Mouse (Mus musculus): ENCODE measurements around the gene Sel1l3.

Sel1l3 gene

DNA sequence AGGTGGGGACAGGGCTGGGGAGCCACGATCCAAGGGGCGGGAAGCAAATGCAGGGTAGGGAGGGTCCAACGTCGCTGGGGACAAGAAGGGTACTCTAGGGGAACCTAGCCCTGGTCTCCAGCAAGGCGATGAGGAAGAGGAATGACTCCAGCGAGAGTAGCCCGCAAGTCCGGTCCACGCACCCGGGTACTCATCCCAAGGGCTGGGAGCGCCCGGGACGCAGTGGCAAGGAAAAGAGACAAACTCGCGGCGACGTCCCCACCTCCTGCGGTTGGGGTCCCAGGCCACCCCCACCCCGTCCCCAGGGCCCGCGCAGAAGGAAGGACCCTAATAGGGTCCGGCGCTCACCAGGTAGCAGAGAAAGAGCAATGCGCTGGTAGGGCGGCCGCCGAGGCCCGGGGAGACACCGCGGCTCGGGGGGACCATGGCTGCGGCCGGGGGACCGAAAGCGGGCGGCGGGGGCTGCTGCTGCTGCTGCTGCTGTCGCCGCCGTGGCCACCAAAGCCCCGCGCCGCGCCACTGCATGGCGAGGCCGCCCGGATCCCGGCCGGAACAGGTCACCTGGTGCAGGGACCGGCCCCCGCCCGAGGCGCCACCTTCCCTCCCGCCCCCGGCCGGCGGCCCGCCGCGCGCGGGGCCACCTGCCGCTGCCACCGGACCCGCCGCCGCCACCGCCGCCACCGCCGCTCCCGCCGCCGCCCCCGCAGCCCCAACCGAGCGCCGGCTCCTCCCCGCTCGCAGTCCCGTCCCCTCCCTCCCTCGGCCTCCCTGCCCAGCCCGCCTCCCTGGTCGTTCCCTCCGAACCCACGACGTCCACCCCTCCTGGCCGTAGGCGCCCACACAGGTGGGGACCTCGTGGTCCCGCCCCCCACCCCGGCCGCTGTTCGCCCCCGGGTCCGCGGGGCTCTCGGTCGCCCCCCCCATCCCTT lies 681 bp downstream of the Sel1l3 start:
- peak; percentile 43 for DNase-seq (ENCODE audit: low spot score)

DNA sequence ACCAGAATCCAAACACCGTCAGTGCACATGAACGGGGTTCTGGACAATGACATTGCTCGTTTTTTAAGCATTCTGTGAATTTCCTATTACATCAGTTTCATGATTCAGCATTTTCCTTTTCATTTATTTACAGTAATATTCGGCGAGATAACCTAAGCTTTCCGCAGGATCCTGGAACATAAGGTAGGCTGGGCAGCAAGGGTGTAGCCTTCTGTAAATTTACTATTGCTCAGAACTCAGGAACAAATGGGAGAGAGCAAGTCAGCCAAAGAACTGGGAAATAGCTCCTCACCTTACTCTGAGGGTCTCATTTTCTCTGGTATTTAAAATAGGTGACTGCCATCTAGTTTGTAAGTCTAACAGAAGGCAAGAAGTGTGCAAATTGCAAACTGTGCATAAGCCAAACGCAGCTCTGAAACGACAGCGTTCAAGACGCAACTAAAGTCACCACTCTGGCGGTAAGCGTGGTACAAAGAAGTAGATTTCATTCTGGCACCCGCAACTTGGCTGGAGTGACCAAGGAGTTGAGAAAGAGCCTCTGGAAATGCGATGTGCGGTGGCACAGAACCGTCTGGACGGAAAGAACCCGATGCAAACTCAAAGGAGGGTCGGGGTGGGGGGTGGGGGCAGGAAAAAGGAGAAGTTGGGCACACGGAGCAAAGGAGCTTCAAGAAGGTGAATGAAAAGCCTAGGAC lies 1.5 kb downstream of the Sel1l3 start:
- DNase-seq (ENCODE audit: low spot score) = peak; percentile 28

DNA sequence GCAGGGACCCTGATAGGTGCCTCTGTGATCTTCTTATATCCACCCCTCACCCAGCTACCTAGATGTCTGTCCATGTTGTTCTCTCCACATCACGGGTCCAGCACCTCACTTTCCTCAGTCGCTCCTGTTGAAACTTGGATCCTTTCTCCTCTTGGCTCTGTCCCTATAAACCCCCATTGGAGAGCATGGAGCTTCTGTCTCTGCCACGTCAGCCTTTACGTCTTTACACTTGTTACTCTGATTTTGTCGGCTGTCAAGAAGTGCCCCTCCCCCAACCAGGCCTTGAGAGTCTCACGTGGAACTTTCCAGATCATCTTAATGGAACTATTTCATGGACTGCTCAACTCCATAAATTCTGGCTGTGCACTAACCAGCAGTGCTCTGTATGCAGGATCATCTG lies 2.5 kb downstream of the Sel1l3 start:
- peak; percentile 39 for DNase-seq (ENCODE audit: low spot score)

DNA sequence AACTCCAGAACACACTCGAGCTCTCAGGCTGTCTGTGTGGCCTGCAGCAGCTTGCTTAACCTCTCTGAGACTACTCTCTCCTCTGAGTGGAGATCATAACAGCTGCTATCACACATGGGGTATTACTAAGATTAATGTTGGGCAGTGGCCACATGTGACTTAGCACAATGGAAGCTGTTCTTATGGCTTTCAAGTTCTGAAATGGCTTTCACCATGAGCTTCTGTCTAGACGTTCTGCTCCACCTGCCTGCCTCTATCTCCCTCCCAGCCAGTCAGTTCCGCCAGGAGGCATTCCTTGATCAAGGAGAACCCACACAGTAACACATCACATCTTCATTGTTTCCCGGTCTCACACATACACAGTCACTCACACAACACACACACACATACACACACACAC lies 3.2 kb downstream of the Sel1l3 start:
- DNase-seq (ENCODE audit: low spot score) = no peak

DNA sequence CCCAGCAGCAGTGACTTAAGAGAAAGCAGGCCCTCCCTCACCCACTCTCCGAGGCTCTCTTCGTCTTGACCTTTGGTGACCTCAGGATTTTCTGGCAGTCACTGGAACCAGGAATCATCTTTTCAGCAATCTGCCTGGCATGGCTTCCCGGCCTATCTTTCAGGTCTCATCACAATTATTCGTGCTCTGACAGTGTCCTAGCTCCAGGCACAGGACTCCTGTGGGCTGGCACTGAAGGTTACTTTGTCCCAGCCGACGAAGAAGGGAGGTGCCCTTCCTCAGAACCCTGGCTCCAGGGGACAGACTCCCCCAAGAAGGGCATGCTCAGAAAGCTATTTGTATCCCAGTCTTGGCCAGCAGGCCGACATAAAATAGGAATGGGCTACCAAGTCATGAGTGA lies 4.0 kb downstream of the Sel1l3 start:
- peak; percentile 31 for DNase-seq (ENCODE audit: low spot score)

DNA sequence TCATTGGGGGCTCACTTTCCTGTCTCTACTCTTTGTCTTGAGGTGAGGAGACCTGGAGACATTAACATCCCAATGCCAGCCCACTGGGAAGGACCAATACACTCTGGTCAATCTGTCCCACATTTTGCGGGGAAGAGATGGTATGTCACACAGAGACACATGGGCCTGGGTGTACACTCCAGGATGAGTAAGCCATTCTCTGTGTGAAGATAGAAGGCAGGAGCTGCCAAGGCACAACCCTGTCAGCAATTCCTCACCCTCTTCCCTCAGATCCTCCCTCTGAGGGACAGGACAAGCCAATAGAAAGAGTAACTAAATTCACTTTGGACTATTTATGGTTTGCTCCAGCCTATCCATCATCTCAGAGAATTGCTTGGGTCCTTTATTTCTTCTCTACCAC lies 5.0 kb downstream of the Sel1l3 start:
- no peak for DNase-seq (ENCODE audit: low spot score)

DNA sequence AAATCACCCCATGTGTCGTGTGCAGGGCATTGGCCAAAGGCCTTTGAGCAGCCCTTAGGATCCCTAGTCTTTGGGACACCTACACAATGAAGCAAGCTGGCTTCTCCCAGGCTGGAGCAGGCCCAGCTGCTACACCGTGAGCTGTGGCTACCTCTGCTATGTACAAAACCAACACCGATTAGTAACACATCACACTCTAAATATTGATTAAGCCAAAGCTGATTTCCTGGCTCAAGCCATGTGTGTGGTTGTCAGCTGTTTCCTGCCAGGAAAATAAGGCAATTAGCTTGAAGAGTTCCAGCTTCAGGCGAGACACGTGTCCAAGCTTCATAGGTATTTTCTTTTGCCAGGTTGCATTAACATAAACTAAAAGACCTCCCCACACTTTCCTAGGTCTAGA lies 7.2 kb downstream of the Sel1l3 start:
- DNase-seq (ENCODE audit: low spot score) = peak; percentile 51

DNA sequence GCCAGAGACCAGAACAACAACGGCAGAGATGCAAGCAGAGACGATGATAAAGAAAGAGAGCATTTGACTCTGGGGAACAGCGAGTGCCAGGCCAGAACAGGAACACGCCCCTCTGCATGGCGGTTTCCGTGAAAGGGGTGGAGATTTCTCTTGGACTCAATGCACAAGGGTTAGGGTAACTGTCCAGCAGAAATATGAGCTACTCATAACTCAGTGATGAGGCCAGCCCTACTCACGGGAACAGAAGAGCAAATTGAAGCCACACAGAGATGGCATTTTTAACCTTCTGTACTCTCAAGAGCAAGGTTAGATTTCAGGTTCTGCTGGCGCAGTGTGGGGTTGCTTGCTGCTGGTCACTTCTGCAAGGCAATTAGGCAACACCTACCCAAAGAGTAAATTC lies 11.0 kb downstream of the Sel1l3 start:
- DNase-seq (ENCODE audit: low spot score) = no peak

DNA sequence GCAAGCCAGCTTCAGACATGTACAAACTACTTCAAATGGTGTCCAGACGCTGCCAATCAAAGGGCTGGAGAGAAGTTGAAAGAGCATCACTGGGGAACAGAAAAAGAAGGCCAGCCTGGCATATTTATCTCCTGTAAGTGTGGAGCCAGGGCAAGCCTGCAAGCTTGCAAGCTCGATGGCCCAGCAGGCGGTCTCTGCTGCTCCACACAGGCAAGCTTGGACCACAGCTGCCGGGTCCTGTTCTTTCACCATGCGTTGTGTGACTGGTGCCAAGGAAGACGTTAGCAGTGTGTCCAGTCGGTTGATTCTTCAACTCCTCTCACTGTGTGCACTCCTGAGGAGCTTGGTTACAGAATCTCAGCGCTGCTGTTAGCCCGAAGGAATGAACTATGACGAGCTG lies 12.9 kb downstream of the Sel1l3 start:
- DNase-seq (ENCODE audit: low spot score) = no peak

DNA sequence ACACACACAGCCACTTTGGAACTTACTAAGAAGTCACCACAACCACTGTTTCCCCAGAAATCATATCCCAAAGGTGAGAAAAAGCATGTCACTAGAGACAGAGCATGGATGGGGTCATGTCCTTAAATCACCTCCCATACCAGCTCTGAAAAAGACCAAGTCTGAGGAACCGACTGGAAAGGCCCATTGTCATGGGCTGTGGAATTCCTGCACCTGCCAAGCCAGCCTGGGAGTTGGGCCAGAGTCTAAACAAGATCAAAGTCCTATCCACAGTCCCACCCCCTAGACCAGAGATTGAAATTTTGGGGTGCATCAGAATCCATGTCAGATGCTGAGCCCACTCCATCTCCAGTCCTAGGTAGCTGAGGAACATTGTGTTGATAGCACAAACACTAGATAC lies 15.3 kb downstream of the Sel1l3 start:
- DNase-seq (ENCODE audit: low spot score) = no peak

DNA sequence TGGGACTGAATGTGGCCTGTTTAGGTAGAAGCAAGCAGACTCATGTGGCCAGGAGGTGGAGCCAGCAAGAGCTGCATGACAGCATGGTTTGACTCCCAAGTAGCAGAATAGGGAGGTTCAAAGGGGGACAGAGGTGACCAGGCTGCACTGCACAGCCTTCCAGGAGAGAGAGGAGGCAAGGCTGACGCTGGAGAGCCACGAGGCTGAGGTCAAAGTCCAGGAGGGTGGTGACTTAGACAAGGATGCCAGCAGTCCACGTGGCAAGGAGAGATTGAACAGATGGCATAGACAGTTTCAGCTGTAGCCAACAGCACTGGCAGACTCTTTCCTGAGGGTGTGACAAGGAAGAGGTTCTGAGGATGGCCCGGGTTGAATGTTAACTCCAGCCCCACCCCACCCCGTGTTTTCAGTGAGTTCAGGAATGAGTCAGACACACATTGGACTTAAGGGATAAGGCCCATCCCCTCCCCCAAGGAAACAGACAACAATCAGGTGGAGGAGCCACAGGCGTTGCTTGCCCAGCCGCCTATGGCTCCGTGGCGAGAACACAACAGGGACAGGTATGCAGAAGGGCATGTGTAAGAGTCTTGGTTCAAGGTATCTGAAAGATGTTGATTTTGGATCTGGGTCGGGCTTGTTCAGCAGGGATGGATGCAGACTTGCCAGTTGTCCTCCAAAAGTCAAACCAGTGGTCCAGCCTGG lies 17.2 kb downstream of the Sel1l3 start:
- no peak for DNase-seq (ENCODE audit: low spot score)

DNA sequence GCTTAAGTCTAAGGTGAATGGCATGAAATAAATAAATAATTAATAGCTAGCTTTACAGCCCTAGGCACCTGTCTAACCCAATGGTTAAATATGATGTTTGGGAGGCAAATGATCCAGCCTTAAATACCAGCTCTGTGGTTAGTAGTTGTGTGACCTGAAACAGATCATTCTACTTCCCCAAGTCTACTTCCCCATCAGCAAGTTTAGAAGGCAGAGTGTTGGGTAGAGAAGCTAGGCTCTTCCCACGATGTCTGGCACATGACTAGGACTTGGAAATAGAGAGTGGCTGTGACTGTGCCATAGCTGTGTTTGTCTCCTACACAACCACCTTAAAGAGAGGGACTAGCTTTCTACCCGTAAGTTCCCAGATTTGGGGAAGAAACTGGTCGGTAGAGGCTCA lies 18.9 kb downstream of the Sel1l3 start:
- DNase-seq (ENCODE audit: low spot score) = no peak

DNA sequence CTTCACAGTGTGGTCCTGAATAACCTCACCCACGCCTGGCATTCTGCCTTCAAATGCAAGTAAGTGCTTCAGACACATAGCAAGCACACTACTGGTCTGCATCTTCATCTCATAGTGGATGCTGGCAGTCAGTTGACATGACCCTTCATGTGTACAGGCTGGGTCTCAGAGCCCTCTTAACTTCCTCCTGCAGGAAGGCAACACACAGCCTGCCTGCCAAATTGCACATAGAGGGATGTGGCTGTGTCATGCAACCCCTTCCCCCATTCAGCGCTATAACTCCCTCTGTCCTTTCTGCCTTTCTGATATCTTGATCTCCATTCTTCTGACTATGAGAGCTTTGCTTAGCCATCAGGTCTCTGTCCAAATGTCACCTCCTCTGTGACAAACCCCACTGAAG lies 19.3 kb downstream of the Sel1l3 start:
- DNase-seq (ENCODE audit: low spot score) = no peak

DNA sequence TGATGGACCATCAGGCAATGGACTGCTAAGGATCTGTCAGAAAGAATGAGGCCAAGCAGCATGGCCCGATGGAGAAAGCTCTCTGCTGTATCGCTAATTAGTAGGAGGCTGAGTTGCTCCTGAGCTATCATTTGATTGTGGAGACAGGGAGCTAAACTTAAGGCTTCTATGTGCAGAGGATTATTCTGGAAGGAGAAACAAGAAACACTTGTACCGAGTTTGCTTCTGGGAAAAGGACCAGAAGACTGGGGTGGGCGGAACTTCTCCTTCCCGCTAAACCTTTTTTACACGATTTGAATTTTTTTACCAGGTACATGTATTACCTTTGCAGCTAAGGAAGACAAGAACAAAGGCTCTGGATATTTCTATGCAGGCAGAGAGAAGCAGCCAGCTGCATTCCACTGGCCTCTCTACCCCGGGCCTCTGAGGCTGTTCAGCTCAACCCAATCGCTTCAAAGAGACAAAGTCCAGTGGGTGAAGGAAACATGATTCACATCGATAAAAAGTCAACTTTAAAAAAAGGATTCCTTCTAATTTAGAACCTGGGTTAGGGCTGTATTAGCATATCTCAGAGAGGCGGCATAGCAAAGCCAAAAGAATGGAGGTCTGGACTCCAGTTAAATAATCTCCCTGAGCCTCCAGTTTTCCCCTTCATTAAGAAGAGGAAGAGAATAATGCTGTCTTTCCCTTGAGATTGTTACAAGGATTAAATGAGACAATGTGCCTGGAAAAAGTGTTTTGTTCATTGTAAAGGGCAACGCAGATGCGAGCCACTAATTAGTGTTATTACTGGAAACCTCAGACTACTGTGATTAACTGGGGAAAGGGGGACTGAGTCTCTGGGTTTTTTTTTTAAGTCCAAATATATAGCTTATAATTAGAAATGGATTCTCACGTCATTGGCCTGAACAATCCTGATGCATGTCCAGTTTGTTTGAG lies 20.4 kb downstream of the Sel1l3 start:
- DNase-seq (ENCODE audit: low spot score) = peak; percentile 42

DNA sequence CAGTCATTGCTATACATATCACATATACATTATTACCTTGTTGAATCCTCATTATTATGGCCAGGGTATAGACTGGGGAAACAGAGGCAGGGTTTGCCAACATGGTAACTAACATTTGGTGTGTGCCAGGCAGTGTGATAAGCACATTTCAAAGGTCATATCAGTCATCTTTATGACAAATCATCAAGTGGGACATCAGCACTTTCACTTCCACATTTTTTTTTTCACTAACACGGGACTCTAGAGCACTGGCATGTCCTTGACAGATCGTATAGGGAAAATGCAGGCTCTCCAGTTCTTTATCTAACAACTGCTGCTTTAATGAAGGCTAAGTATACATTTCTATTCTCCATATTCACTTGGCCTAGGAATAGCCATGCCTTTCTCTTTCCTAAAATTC lies 25.1 kb downstream of the Sel1l3 start:
- no peak for DNase-seq (ENCODE audit: low spot score)

DNA sequence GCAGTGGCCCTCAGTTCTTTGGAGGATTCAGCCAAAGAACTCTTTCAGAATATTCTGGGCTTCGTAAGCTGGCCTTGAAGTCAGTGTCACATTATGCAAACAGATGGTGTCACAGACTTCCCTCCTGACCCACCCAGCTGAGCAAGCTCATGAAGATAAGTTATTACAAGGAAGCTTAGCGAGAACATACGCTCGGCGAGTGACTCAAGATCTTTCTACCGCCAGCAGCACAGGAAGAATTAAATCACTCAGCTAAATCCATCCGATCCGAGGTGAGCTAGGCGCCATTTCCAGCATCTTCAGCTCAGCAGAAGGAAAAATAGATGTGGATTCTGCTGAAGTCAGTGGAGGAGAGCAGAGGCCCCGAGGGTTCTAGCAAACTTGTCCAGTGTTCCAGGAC lies 26.5 kb downstream of the Sel1l3 start:
- no peak for DNase-seq (ENCODE audit: low spot score)

DNA sequence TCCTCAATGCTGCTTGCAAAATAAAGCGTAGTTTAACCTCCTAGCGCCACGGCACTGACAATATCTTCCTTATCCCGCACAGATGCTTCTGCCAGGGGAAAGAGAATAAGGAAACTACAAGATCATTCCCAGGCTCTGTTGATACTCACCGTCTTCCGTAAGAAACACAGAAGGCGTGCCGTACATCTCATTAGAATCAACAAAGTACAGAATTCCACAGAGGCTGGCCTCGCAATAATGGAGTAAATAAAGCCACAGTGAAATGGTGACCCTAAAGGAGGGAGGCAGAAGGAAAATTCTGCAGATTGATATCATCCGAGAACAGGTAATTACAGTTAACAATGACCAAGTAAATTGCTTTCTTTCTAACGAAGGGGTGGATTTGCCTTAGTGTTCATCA lies 27.9 kb downstream of the Sel1l3 start:
- no peak for DNase-seq (ENCODE audit: low spot score)

DNA sequence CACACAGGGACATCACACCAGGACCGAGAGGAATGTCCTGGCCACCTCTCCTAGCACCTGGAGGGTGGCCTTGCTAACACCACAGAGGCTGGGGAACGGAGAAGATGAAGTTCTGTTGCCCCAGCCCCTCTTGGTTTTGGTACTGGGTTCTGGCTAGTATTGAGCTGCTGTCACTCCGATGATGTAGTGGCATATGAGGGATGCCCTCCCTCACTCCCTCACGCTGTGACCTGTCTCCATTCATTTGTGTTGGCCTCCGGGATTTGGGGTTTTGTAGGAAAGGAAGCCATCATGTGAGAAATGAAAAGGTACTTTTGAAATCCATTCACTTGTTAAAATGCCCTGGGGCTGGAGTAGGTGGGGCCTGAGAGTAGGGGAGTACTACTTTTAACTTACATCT lies 33.8 kb downstream of the Sel1l3 start:
- DNase-seq (ENCODE audit: low spot score) = peak; percentile 43

DNA sequence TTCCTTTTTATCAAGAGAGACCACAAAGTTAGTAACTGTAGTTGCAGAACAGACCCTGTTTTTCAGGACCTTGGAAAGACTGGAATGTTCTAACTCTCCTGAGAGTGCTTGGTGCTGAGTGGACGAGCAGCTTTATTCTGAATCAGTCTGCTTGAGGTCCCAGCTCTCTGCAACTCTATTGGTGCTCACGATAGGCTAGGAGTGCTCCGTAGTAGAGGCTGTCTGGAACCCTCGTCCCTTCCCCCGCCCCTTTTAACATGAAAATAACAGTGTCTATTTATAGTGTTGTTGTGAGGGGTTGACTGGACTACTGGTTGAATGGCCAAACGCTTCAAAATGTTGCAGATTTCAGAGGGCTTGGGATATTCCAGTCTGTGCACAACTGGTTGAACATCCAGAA lies 37.0 kb downstream of the Sel1l3 start:
- DNase-seq (ENCODE audit: low spot score) = no peak

DNA sequence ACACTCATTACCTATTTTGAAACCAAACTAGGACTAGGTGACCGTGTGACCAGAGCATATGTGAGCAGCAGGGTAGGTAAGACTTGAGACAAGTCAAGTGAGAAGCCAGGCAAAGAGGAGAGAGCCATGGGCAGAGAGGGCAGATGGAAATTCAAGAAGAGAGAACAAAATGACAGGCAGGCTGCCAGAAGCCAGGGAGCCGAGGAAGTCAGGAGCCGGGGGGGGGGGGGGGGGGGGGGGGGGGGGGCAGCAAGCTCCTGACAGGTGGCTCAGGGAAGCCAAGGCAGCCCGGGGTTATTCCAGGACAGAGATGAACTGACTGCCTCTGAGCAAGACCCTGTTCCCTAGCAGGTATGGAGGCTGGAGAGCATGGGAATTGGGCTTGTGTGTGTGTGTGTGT lies 37.7 kb downstream of the Sel1l3 start:
- DNase-seq (ENCODE audit: low spot score) = no peak

DNA sequence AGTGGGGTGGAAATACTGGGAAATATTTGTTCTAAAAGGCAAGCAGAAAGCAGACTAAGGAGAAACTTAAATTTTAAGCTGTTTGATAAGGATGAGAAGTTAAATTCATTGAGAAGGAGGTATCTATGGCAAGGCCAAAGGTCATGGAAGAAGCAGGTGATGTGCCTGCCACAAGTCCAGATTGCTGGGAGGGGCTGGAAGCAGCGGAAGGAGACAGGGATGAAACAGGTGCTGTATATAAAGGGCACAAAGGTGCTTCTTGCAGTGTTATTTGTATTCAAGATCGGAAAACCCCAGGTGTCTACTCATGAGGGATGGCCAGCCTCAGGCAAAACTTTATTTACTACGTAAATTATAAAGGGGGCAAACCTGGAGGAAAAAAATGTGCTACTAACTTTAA lies 38.5 kb downstream of the Sel1l3 start:
- DNase-seq (ENCODE audit: low spot score) = no peak

DNA sequence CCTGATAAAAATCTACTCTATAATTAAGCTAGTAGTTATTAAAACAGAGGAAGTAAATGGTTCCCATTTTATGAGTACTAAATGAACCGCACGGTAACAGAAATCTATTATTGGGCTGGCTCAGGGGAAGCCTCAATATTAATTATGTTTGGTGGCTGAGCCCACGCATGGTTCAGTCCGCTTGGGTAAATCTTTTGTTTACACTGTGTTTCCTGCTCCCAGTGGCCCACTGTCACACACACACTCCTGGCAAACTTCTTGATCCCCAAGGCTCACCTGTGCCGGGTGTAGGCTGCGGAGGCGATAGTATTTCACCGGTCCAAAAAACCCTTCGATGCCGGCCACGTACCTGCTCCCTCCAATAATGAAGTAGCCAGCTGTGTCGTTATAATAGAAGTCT lies 39.3 kb downstream of the Sel1l3 start:
- peak; percentile 67 for DNase-seq (ENCODE audit: low spot score)
